Mouse (Mus musculus) embryo, embryonic 9.5 days (tissue): ENCODE measurements around the gene Gabbr2.

Source experiments
- DNase-seq: peaks from one replicate; pipeline ENCODE4 v3.0.0-alpha.2; 2017; ENCODE audit errors: extremely low spot score

Gabbr2 gene

GRCm38 (mm10) chr4:46613618-46614017 is 378.1 kb downstream of the Gabbr2 start:
- DNase-seq: no peak
